8 mouse cellular contexts compared by ENCODE assay signal in the genomic region with DNA sequence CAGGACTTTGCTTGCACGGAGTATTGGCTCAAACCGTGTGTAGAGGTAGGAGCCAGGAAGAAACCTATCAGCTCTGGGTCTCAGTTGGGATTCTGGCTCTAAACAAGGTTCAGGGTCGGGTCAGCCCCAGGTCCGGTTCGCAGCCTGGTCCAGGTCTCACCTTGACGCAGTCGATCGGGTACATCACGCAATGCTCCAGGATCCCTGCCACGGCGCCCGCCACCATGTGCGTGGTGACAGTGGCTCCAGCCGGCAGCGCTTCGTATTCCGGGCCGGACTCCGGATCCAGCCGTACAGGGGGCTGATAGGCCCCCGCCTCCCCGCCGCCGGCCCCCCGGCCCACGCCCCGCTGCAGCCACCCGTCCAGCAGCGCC. TPM values are rescaled to one million over a fixed set of nuclear protein-coding genes. Genes with fewer than 3 reads are reported as not detected.
A peak's percentile ranks its signal among the peaks of the same experiment; 100 is the strongest.
DNase-seq lines count a peak whose midpoint lies in the region; ATAC-seq and TF ChIP-seq lines count a peak whose summit lies in the region.

No protein-coding gene starts in this region.

- H3K4me2 ChIP-seq in neural tube, embryonic 11.5 days (ENCODE audit: low read depth): peak overlapping the region; percentile 85
- H3K4me2 ChIP-seq in forebrain, embryonic 13.5 days: peak overlapping the region; percentile 83
- H3K4me2 ChIP-seq in liver, embryonic 14.5 days (ENCODE audit: low read depth): peak overlapping the region; percentile 90

- ATAC-seq in neural tube, embryonic 11.5 days (ENCODE audit: insufficient read depth, low FRiP score, low TSS enrichment): peak; percentile 1; the same call in 1 of the 2 replicates
- peak; percentile 9 for ATAC-seq in forebrain, embryonic 13.5 days
- ATAC-seq in liver, embryonic 14.5 days (ENCODE audit: insufficient read depth): peak; percentile 0; the same call in 1 of the 2 replicates
- ATAC-seq in inflammation-experienced regulatory T-cells, adult 6 months: no peak

- H3K36me3 ChIP-seq in neural tube, embryonic 11.5 days (ENCODE audit: control insufficient read depth, insufficient read depth, low read length): no peaks in the 10 kb centered on the region
- no peaks in the 10 kb centered on the region for H3K36me3 ChIP-seq in forebrain, embryonic 13.5 days (ENCODE audit: poor library complexity, severe bottlenecking)
- no peaks in the 10 kb centered on the region for H3K36me3 ChIP-seq in liver, embryonic 14.5 days (replicated peaks; ENCODE audit: control insufficient read depth, insufficient read depth, low read depth)

- under 1% methylated on average over 28 of the region's 29 CpGs for WGBS in neural tube, embryonic 11.5 days
- 0% methylated on average over 29 of the region's 29 CpGs for WGBS in forebrain, embryonic 13.5 days
- WGBS in liver, embryonic 14.5 days (ENCODE audit: insufficient replicate concordance): under 1% methylated on average over 28 of the region's 29 CpGs

- no peaks in the 10 kb centered on the region for H3K27me3 ChIP-seq in neural tube, embryonic 11.5 days (ENCODE audit: control insufficient read depth, insufficient read depth, low read length)
- H3K27me3 ChIP-seq in forebrain, embryonic 13.5 days: no peaks in the 10 kb centered on the region
- no peaks in the 10 kb centered on the region for H3K27me3 ChIP-seq in liver, embryonic 14.5 days (ENCODE audit: control insufficient read depth, insufficient read depth, low read length)

- peak overlapping the region; percentile 84 for H3K9ac ChIP-seq in neural tube, embryonic 11.5 days (ENCODE audit: low read length)
- peak overlapping the region; percentile 93 for H3K9ac ChIP-seq in forebrain, embryonic 13.5 days
- H3K9ac ChIP-seq in liver, embryonic 14.5 days (replicated peaks): peak overlapping the region; percentile 87

- no peaks in the 10 kb centered on the region for H3K9me3 ChIP-seq in neural tube, embryonic 11.5 days (ENCODE audit: control insufficient read depth, low read length)
- H3K9me3 ChIP-seq in forebrain, embryonic 13.5 days (replicated peaks): no peaks in the 10 kb centered on the region
- H3K9me3 ChIP-seq in liver, embryonic 14.5 days (ENCODE audit: control insufficient read depth, low read length): no peaks in the 10 kb centered on the region

- TF ChIP-seq EP300 in liver, embryonic 14.5 days (IDR thresholded peaks at IDR 0.05; ENCODE audit: low read depth): no peak

- H3K4me3 ChIP-seq in neural tube, embryonic 11.5 days (ENCODE audit: low read depth, low read length): peak overlapping the region; percentile 87
- peak overlapping the region; percentile 94 for H3K4me3 ChIP-seq in forebrain, embryonic 13.5 days
- H3K4me3 ChIP-seq in liver, embryonic 14.5 days (ENCODE audit: insufficient read depth in 1 of 2, low read depth in 2 of 2, low read length in 2 of 2): peak overlapping the region; percentile 91 to 95

- no peak for TF ChIP-seq CTCF in liver, embryonic 14.5 days (IDR thresholded peaks at IDR 0.05; ENCODE audit: low read depth)

- DNase-seq in frontal cortex, postnatal 25 days (ENCODE audit: low spot score in 2 of 2): peak; percentile 19 to 45
- DNase-seq in frontal cortex, postnatal 14 days (ENCODE audit: low spot score in 2 of 2): no peak
- no peak for DNase-seq in neural tube, embryonic 11.5 days (ENCODE audit: low spot score)
- DNase-seq in neural tube, embryonic 10.5 days (ENCODE audit: extremely low spot score, low spot score): no peak
- DNase-seq in liver, embryonic 14.5 days (ENCODE audit: low read depth in 3 of 3, low spot score in 3 of 3): no peak
- no peak for DNase-seq in gastrocnemius, postnatal 10 days

- H3K4me1 ChIP-seq in neural tube, embryonic 11.5 days (ENCODE audit: control insufficient read depth, insufficient read depth, low read length): peaks cover 4% of the 10 kb centered on the region; the same call in 1 of the 2 replicates
- H3K4me1 ChIP-seq in forebrain, embryonic 13.5 days: peaks cover 28% of the 10 kb centered on the region
- peaks cover 9 to 13% of the 10 kb centered on the region in 2 experiments for H3K4me1 ChIP-seq in liver, embryonic 14.5 days (replicated peaks; ENCODE audit: control insufficient read depth in 2 of 2, insufficient read depth in 2 of 2, low read length in 1 of 2)

- peak overlapping the region; percentile 69 for H3K27ac ChIP-seq in neural tube, embryonic 11.5 days (ENCODE audit: low read depth, low read length)
- peak overlapping the region; percentile 70 for H3K27ac ChIP-seq in forebrain, embryonic 13.5 days
- peak overlapping the region; percentile 63 for H3K27ac ChIP-seq in liver, embryonic 14.5 days

RNA-seq across cellular contexts. Expression of a gene that starts 0.4 kb away (rescaled TPM):
- polyA plus RNA-seq in neural tube, embryonic 11.5 days (2014; fragmentation: Nextera tagmentation; extraction: Ambion mirVana): 10.1 and 11.0 TPM in 2 replicates
- 14.4 and 16.2 TPM in 2 replicates for polyA plus RNA-seq in forebrain, embryonic 13.5 days (2015; fragmentation: Nextera tagmentation; extraction: Ambion mirVana)
- 16.5 and 19.0 TPM in 2 replicates for polyA plus RNA-seq in liver, embryonic 14.5 days (2012; rRNA removed)
- 4.4 and 5.1 TPM in 2 replicates for polyA plus RNA-seq in liver, embryonic 14.5 days (2014; fragmentation: Nextera tagmentation; extraction: Ambion mirVana)
- 10 to 100 TPM in 2 of 3 experiments, 1 to 10 TPM in 1; 4.6 to 14.1 (median 12.4) TPM for polyA plus RNA-seq in inflammation-experienced regulatory T-cells, adult 6 months (2017; shearing (Covaris generic))
- total RNA-seq in gastrocnemius, postnatal 10 days (2021): 10 to 100 TPM; 18.4 to 21.2 TPM

RNA-seq across cellular contexts. Expression of a gene that starts 15.2 kb away (rescaled TPM):
- polyA plus RNA-seq in neural tube, embryonic 11.5 days (2014; fragmentation: Nextera tagmentation; extraction: Ambion mirVana): 13.5 and 14.3 TPM in 2 replicates
- polyA plus RNA-seq in forebrain, embryonic 13.5 days (2015; fragmentation: Nextera tagmentation; extraction: Ambion mirVana): 7.4 and 8.3 TPM in 2 replicates
- polyA plus RNA-seq in liver, embryonic 14.5 days (2012; rRNA removed): 1.2 and 1.5 TPM in 2 replicates
- polyA plus RNA-seq in liver, embryonic 14.5 days (2014; fragmentation: Nextera tagmentation; extraction: Ambion mirVana): 2.6 and 3.3 TPM in 2 replicates
- 10 to 100 TPM in 1 of 3 experiments, 1 to 10 TPM in 2; 6.7 to 10.7 (median 7.2) TPM for polyA plus RNA-seq in inflammation-experienced regulatory T-cells, adult 6 months (2017; shearing (Covaris generic))
- total RNA-seq in gastrocnemius, postnatal 10 days (2021): 1 to 10 TPM; 3.9 to 7.5 TPM

Comparison
In these comparisons a context has a peak if more than half of its experiments do, and no peak if none do; other contexts are left out.
1. DNase-seq: peak in frontal cortex, postnatal 25 days (2 of 2); none in frontal cortex, postnatal 14 days (0 of 2), neural tube, embryonic 11.5 days (single experiment), neural tube, embryonic 10.5 days (single experiment), liver, embryonic 14.5 days (0 of 3) and gastrocnemius, postnatal 10 days (single experiment).
2. Peak in every context shown above with its lines, with median percentiles within 50 percentile points of each other: H3K27ac ChIP-seq, H3K4me2 ChIP-seq, H3K4me3 ChIP-seq and H3K9ac ChIP-seq.